Mouse (Mus musculus) cerebellum, adult 18-20 months (tissue): ENCODE measurements at regions not wholly inside any gene's neighbourhood (a gene's known extent, or its start where the extent isn't known, plus 50 kb on each side); places are given as distances from the start of the nearest gene placed in this dataset.

Experiments used
- DNase-seq, 2 experiments: peaks; one replicate each; pipeline ENCODE4 v3.0.0; 2021

DNA sequence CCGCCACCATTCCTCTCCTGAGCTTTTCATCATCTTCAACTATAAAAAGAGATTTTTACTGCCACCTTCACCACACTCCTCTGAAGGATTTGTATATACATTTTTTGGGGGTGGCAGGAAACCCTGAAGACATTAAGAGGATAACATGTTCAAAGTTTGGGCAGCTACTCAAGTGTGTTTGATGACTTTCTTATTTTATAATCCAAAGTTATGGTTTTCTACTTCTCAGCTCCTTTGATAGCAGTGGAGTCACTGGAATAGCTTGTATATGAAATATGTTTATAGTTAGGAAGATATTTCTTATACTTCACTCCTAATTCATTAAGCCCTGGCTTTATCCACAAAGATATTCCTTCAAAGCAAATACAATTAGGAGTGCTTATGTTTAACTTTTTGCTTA is 229.5 kb upstream of the Lcorl start:
- DNase-seq: no peak

DNA sequence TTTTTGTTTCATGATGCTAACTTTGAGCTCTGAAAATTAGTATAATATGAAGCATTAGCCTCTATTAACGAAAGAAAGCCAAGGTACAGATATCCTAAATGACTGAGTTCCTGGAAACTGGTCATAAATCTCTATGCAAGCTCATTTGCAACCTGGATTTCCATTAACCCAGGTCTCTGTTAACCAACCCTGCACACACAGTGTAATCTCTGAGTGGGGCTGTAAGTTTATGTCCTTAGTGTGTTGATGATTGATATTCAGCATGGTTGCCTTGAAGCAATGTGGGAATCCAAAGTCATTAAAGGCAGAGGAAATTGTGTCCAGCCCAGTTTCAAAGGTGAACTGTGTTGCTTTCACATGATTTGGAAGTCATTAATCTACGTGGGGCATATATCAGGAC is 225.9 kb upstream of the Lcorl start:
- no peak for DNase-seq

GRCm38 (mm10) chr5:46073744-46074143 is 216.3 kb upstream of the Lcorl start:
- DNase-seq: no peak

DNA sequence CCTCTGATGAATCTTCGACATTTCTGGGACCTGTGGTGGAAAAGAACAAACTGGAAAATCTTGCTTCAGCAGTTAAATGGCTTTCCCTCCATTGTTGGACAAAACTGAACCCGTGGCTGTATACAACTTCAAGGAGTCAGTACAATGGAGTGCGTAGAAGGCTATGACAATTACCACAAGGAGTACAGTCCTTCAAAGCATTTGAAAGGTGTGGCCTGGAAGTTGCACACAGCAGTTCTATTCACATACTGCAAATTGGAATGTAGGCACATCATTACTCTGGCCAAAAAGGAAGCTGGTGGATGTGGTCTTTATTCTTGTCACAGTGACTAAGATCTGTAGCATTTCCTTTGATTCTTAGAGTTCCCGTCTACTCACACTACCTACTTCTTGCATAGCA is 215.7 kb upstream of the Lcorl start:
- no peak for DNase-seq

DNA sequence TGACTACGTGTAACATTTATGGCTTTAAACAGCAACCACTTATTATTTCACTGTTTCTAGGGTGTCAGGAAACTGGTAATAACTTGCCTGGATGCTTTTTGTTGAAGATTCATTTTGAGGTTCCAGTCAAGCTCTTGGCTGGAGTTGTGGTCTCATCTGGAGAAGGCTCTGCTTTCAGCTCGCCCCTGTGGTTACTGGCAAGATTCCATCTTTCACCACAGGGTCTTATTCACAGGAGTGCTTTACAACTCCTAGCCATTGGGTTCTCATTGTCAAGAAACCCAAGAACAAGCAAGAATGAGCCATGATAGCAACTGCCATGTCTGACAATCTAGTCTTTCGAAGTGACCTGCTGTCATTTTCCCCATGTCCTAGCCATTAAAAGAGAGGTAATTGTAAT is 202.5 kb upstream of the Lcorl start:
- no peak for DNase-seq

DNA sequence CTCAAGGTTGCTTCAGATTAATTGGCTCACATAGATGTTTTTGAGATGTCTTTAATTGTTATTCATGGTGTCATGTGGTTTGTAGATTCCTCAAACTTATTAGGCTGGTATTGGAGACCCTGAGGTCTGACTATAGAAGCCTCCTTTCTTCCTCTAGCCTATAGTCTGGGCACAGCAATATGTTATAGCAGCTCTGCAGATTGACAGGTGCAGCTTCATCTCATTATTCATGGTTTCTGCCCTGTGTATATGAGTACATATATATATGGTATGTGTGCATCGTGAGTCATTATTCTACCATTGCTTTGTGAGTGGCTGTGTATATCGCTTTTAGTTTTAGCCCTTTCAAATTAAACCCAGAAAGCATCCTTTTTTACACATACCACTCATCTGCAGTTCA is 197.4 kb upstream of the Lcorl start:
- DNase-seq: no peak

DNA sequence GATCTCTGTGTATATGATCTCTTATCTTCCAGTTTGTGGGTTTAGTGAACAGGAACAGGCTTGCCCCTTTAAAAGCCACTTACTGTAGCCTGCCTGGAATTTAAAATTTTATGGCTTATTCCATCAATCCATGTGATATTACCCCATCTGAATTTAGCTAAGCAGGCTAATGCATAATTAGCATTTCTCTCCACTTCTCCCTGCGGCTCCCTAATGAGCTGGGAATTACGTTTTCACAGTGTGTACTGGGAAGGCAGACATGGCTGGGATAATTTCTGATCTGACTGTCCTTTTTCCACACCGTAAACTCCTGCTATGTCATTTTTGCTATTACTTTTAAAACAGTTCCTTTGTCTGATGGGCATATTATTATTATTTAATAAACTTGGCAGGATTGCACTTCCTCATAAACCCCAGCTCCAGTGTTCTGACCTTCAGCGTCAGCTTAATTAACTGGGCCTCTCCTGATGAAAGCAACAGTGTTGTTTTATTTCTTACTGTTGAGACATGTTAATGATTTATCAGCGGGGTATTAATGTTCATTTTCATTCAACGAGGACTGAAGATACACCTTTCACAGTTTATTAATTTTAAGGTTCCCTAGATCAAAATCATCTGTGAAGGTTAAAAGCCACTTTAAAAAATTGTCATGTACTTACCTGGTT is 185.4 kb upstream of the Lcorl start:
- no peak for DNase-seq

DNA sequence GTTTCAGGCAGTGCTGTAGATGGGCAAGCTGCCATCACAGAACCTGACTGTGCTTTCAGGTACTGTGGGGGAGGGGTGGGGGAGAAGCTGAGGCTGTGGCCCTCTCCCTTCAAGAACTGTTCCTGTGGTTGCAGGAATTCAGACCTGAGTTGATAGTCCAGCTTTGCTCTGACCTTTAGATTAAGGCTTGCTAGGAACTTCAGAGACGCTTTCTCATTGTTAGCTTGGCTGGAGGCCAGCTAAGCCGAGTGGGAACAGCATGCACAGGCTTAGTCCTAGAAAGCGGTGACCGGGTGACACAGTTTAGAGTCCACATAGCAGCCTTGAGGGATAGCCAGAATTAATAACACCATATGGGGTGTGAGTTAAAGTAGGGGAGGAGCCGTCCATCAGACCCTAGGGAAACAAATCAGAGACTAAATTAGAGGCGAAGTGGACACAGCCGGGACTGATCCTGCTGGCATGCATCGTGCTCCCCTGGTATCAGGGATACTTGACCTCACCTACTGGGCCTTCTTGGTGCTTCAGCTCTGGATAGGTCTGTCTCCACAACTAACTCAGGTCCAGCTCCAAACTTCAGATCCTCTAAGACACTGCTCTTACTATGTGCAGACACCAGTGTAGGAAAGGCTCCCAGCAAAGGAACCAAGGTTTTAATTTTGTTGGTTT is 175.7 kb upstream of the Lcorl start:
- peak; percentile 30 to 47 for DNase-seq

- DNase-seq: no peak
Measured at GRCm38 (mm10) chr5:46032206-46032605, 174.8 kb upstream of the Lcorl start.

DNA sequence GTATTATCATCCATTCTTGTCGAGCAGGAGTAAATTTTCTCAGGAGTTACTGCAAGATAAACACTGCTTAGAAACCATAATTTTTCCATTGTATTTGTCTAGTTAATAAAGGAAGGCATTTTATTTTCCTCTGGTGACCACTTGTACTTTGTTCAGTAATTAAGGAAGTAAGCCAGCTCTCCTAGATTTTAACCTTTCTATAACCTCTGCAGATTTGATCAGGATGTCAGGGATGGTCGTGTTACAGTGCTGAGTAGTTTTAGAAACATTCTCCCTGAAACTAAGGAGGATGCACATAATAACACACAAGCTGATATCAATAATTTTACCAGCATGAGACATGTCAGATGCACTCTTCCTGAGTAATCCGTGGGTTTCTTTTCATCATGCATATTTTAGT is 166.7 kb upstream of the Lcorl start:
- DNase-seq: no peak

GRCm38 (mm10) chr5:46023456-46023855 is 166.0 kb upstream of the Lcorl start:
- no peak for DNase-seq

DNA sequence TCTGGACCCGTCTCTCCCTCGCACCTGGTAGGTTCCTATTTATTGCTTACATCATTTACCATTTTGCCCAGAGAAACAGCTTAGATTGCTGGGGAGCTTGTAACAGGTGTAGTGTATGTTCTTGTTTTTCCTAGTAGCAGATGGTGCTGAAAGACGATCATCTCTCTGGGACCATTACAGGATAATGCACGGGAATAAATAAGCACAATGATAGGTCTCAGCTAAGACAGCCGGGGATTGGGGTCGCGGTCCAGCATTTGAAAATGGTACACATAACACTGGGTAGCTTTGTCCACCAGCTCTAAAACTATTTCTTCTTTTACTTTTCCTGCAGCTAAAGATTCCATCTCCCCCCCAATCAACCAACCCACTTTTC is 164.6 kb upstream of the Lcorl start:
- DNase-seq: no peak

DNA sequence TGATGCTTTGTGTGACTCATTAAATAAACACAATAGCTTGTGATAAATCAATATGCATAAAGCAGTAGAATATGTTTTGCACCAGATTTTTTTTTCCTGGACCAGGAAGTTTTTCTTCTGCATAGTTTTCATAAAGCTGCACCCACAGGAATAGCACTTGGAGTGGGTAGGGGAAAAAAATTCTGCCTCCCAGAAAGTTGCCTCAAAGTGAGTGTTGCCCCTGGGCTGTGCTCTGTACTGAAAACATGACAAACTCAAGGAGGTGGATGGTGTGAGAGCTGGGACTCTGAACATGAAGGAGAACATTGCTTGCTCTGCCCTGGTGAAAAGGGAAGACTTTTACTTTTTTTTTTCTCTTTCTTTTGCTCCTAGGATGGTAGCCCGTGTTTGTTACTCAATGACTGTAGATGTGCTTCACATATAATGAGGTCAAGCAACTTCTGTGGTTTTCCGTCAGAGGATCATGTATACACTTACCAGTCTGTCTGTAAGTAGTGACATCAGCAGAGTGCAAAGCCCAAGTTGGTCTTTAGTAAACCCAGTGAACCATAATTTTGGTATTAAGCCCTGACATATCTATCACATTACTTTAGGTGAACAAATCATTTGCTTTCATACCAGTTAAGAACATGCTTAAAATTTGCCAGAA is 164.1 kb upstream of the Lcorl start:
- no peak for DNase-seq

DNA sequence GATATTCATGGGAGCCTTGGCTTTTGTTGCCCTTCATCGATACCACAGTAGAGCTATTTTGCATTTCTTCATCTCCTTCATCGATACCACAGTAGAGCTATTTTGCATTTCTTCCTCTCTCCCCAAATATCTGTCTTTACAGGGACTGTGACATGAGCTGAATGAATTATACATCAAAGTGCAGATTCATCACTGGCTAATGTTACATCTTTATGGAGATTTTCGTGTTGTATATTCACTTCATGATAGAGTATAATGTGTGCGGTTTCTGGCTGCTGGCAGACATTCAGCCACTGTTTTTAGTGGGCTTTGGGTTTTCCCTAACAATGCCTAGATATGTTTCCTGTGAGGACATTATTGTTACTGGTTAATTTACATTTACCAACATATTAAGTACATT is 162.8 kb upstream of the Lcorl start:
- DNase-seq: no peak

- no peak for DNase-seq
Measured at GRCm38 (mm10) chr5:46007446-46007845, 150.0 kb upstream of the Lcorl start.

DNA sequence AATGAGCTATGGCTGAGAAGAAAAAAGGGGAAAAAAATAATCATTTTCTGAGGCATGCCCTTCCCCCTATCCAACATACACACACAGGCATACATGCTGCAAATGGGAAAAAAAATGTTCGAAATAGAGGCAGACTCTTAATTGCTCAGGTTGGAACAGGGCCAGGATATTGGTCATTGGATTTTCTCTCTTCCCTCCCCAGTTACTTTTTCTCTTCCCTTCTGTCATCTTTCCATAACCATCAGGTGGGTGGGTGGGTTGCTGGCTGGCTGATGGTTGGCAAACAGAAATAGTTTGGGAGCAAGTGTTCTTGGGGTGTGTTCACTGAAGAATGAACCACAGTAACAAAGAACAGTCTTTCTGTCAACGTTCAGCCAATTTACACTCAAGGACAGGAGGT is 149.3 kb upstream of the Lcorl start:
- no peak for DNase-seq

- no peak for DNase-seq
Measured at GRCm38 (mm10) chr5:46006228-46006627, 148.8 kb upstream of the Lcorl start.

- DNase-seq: no peak
Measured at GRCm38 (mm10) chr5:46005631-46006030, 148.2 kb upstream of the Lcorl start.

DNA sequence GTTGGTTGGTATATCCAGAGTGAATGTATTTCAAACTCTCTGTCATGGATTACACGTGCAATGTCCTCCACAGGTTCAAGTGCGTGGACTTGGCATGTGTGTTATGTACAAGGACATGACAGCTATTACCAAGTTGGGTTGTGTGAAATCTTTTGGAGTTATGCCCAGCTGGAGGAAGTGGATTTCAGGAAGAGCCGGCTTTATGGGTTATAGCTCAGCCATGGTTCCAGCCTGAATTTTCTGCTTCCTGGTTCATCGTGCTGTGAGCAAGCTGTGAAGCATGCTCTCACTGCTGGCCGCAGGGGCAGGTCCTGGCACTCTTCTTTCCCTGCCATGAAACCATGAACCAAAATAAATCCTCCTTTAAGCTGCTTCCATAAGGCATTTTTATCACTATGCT is 144.6 kb upstream of the Lcorl start:
- DNase-seq: no peak

GRCm38 (mm10) chr5:45957766-45958165 is 100.4 kb upstream of the Lcorl start:
- DNase-seq: no peak

- DNase-seq: no peak
Measured at GRCm38 (mm10) chr5:45943970-45944369, 86.6 kb upstream of the Lcorl start.

GRCm38 (mm10) chr5:45932970-45933369 is 75.6 kb upstream of the Lcorl start:
- DNase-seq: no peak

DNA sequence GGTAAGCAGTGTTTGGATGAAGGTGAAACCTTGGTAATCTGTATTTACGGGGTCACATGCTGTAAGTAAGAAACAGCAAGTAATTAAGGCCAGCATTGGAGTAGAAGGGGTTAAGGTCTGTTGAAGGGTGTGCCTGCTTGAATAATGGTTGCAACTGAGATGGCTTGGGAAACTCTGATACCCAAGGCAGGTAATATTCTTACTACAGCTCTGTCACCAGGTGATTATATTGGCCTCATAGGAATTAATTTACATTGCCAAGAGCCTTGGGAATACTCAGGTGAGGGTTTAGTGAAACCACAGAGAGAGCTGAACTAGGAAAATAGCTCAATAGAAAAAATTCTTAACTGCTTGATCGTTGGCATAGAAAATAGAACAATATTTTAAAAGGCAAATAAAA is 73.8 kb upstream of the Lcorl start:
- no peak for DNase-seq

- DNase-seq: no peak
Measured at GRCm38 (mm10) chr5:45925879-45926410, 68.5 kb upstream of the Lcorl start.
